Mouse (Mus musculus): ENCODE measurements around the gene Eprs. TPM values are rescaled to one million over a fixed set of nuclear protein-coding genes. Genes with fewer than 3 reads are reported as not detected.

Gene Eprs
- polyA plus RNA-seq, 1 experiment: 15.3 TPM

DNA sequence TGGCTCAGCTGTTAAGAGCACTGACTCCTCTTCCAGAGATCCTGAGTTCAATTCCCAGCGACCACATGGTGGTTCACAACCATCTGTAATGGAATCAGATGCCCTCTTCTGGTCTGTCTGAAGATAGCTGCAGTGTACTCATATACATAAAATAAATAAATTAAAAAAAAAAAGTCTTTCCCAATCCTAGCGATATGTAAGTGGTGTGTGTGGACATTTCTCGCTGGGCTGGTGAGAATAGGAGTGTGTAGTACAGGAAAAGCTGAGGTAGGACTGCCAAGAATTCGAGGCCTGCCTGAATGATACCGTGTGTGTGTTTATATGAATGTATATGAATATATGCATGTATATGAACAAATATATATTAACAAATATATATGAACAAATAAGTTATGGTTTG lies 31.5 kb upstream of the Eprs start:
- Histone ChIP-seq H3K27ac (ENCODE audit: control insufficient read depth, insufficient read depth, low read depth, low read length) (no peak overlapping the region), H3K4me1 (ENCODE audit: control insufficient read depth, insufficient read depth, low read length) (peaks cover 9% of the 10 kb centered on the region), H3K4me3 (ENCODE audit: control insufficient read depth, low read depth, low read length) (no peak overlapping the region), H3K27me3 (ENCODE audit: control insufficient read depth, insufficient read depth, low read length) (no peaks in the 10 kb centered on the region), H3K36me3 (ENCODE audit: control insufficient read depth, insufficient read depth, low read length) (no peaks in the 10 kb centered on the region)
- no peak for TF ChIP-seq CTCF (IDR thresholded peaks at IDR 0.05; ENCODE audit: control insufficient read depth, insufficient read depth, insufficient replicate concordance, low read depth, low read length)
- TF ChIP-seq POLR2A (IDR thresholded peaks at IDR 0.05; ENCODE audit: control insufficient read depth, low read depth, low read length): no peak

DNA sequence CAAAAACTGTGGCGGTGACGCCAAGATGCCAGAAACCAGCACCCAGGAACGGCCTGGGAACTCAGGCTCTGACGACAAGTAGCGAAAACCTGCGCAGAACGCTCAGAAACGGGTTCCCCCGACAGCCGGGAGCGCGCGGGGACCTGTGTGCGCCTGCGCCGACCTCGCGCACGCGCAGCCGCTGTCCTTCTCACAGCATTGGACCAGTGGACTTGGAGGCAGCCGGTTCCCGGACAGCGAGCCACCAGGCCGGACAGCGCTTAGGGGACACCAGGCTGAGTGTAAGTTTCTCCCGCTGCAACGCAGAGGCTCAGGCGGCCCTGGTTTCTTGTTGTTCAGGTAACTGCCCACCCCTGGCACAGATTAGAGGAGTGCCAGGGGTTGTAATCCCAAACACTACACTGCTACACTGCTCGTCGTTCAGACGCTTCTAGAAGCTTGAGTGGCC lies 30.8 kb upstream of the Eprs start, which contains the start of gene Bpnt1:
Bpnt1 (plus strand) TSS at position 167 of the 448 bp plus-strand sequence.
- TF ChIP-seq POLR2A (IDR thresholded peaks at IDR 0.05; ENCODE audit: control insufficient read depth, low read depth, low read length): peak; percentile 83
- TF ChIP-seq CTCF (IDR thresholded peaks at IDR 0.05; ENCODE audit: control insufficient read depth, insufficient read depth, insufficient replicate concordance, low read depth, low read length): no peak
- peak within 1 kb of the TSS; percentile 96 for H3K27ac ChIP-seq (ENCODE audit: control insufficient read depth, insufficient read depth, low read depth, low read length)
- H3K27me3 ChIP-seq (ENCODE audit: control insufficient read depth, insufficient read depth, low read length): no peaks in the 10 kb centered on the region
- peak within 1 kb of the TSS; percentile 100 for H3K4me3 ChIP-seq (ENCODE audit: control insufficient read depth, low read depth, low read length)
- no peaks in the 10 kb centered on the region for H3K36me3 ChIP-seq (ENCODE audit: control insufficient read depth, insufficient read depth, low read length)
- H3K4me1 ChIP-seq (ENCODE audit: control insufficient read depth, insufficient read depth, low read length): peaks cover 9% of the 10 kb centered on the region

DNA sequence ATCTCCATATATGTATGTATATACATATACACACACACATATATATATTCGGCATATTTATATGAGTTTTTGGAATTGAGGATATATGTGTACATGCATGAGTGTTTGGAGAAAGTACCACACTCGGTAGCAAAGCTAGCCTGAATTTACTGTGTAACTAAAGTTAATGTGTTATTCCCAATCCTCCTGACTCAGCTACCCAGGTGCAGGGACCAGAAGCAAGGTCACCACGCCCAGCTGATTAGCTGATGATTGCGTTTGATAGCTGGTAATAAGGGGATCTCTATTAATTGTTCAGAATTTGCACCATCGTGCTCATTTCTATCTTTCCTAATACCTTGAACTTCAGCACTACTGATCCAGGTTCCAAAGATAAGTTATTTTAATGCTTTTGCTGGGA lies 29.2 kb upstream of the Eprs start:
- Histone ChIP-seq H3K27ac (ENCODE audit: control insufficient read depth, insufficient read depth, low read depth, low read length) (no peak overlapping the region), H3K4me3 (ENCODE audit: control insufficient read depth, low read depth, low read length) (no peak overlapping the region), H3K36me3 (ENCODE audit: control insufficient read depth, insufficient read depth, low read length) (no peaks in the 10 kb centered on the region), H3K27me3 (ENCODE audit: control insufficient read depth, insufficient read depth, low read length) (no peaks in the 10 kb centered on the region), H3K4me1 (ENCODE audit: control insufficient read depth, insufficient read depth, low read length) (peaks cover 9% of the 10 kb centered on the region)
- no peak for TF ChIP-seq POLR2A (IDR thresholded peaks at IDR 0.05; ENCODE audit: control insufficient read depth, low read depth, low read length)
- no peak for TF ChIP-seq CTCF (IDR thresholded peaks at IDR 0.05; ENCODE audit: control insufficient read depth, insufficient read depth, insufficient replicate concordance, low read depth, low read length)

DNA sequence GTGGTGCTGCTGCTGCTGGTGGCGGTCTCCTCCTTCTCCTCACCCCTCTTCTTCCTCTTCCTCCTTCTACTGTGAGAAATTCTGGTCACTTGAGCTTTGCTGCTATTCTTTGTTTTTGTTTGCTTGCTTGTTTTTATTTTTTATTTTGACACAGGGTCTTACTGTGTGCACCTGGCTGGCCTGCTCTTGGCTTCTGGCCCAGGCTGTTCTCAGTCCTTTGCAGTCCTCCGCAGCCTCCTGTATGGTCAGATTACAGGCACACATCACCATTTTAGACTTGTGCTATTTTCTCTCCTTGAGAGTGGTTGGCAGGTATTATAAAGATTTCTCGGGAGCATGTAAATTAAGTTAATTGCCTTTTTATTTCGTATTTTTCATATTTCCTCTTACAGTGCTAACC lies 28.7 kb upstream of the Eprs start:
- Histone ChIP-seq H3K36me3 (ENCODE audit: control insufficient read depth, insufficient read depth, low read length) (no peaks in the 10 kb centered on the region), H3K27me3 (ENCODE audit: control insufficient read depth, insufficient read depth, low read length) (no peaks in the 10 kb centered on the region), H3K27ac (ENCODE audit: control insufficient read depth, insufficient read depth, low read depth, low read length) (no peak overlapping the region), H3K4me1 (ENCODE audit: control insufficient read depth, insufficient read depth, low read length) (peaks cover 9% of the 10 kb centered on the region), H3K4me3 (ENCODE audit: control insufficient read depth, low read depth, low read length) (no peak overlapping the region)
- TF ChIP-seq POLR2A (IDR thresholded peaks at IDR 0.05; ENCODE audit: control insufficient read depth, low read depth, low read length) (no peak), CTCF (IDR thresholded peaks at IDR 0.05; ENCODE audit: control insufficient read depth, insufficient read depth, insufficient replicate concordance, low read depth, low read length) (no peak)

DNA sequence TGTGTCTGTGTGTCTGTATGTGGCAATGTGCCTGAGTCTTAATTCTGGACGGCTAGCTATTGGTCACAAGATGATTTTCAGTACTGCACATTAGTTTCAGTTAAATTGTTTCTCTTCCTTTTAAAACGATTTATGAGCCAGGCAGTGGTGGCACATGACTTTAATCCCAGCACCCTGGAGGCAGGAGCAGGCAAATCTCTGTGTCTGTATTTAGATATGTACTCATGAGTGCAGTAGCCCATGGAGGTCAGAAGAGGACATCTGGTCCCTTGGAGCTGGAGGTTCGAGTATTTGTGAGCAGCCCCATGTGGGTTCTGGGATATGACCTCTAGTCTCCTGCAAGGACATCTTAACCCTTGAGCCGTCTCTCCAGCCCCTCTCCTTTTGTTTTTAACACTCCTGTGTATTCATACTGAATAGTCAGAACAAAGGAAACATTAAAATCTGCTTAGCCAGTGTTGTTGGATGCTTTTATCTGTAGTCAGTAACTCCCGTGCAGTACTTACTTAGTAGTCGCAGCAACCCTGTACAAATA lies 27.5 kb upstream of the Eprs start:
- no peaks in the 10 kb centered on the region for H3K36me3 ChIP-seq (ENCODE audit: control insufficient read depth, insufficient read depth, low read length)
- TF ChIP-seq POLR2A (IDR thresholded peaks at IDR 0.05; ENCODE audit: control insufficient read depth, low read depth, low read length) (no peak), CTCF (IDR thresholded peaks at IDR 0.05; ENCODE audit: control insufficient read depth, insufficient read depth, insufficient replicate concordance, low read depth, low read length) (no peak)
- H3K4me1 ChIP-seq (ENCODE audit: control insufficient read depth, insufficient read depth, low read length): peaks cover 5% of the 10 kb centered on the region
- H3K4me3 ChIP-seq (ENCODE audit: control insufficient read depth, low read depth, low read length): no peak overlapping the region
- no peaks in the 10 kb centered on the region for H3K27me3 ChIP-seq (ENCODE audit: control insufficient read depth, insufficient read depth, low read length)
- no peak overlapping the region for H3K27ac ChIP-seq (ENCODE audit: control insufficient read depth, insufficient read depth, low read depth, low read length)

DNA sequence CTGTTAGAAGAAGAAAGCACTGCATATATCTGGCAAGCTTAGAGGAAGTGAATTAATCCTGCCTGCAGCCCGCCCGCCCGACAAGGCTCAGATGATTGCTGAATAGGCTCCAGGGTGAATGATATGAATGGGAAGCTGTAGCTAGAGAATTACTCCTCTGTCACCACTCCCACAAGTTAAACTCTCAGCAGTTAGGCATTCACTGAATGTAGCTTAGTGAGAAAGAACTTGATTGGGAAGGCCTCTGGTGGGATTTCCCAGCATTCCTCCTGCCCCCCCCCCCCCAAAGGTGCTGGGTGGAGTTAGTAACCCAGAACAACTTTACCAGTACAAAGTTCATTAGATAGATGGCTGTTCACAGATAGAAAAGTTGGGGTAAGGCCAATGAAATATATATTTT lies 26.3 kb upstream of the Eprs start:
- Histone ChIP-seq H3K4me3 (ENCODE audit: control insufficient read depth, low read depth, low read length) (no peak overlapping the region), H3K4me1 (ENCODE audit: control insufficient read depth, insufficient read depth, low read length) (peaks cover 5% of the 10 kb centered on the region), H3K36me3 (ENCODE audit: control insufficient read depth, insufficient read depth, low read length) (no peaks in the 10 kb centered on the region), H3K27me3 (ENCODE audit: control insufficient read depth, insufficient read depth, low read length) (no peaks in the 10 kb centered on the region), H3K27ac (ENCODE audit: control insufficient read depth, insufficient read depth, low read depth, low read length) (no peak overlapping the region)
- TF ChIP-seq POLR2A (IDR thresholded peaks at IDR 0.05; ENCODE audit: control insufficient read depth, low read depth, low read length): no peak
- no peak for TF ChIP-seq CTCF (IDR thresholded peaks at IDR 0.05; ENCODE audit: control insufficient read depth, insufficient read depth, insufficient replicate concordance, low read depth, low read length)

DNA sequence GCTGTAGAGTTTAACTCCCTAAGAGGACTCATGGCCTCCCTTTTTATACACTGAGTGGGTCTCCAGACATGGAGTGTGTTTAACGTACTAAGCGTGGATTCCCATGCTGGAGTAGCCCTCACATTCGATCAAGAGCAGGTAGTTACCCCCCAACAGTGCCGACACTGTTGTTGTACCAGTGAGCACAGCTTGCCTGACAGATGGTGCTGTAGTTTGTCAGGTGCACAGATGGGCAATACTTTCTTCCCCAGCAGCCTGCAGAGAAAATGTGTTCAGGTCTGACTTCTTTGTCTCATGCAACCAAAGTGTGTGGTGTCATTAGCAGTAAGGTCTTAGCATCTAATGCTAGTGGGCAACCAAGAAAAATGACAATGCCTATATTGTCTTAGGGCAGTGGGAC lies 20.4 kb upstream of the Eprs start:
- Histone ChIP-seq H3K36me3 (ENCODE audit: control insufficient read depth, insufficient read depth, low read length) (peaks cover 2% of the 10 kb centered on the region), H3K4me3 (ENCODE audit: control insufficient read depth, low read depth, low read length) (no peak overlapping the region), H3K4me1 (ENCODE audit: control insufficient read depth, insufficient read depth, low read length) (no peaks in the 10 kb centered on the region), H3K27me3 (ENCODE audit: control insufficient read depth, insufficient read depth, low read length) (no peaks in the 10 kb centered on the region), H3K27ac (ENCODE audit: control insufficient read depth, insufficient read depth, low read depth, low read length) (no peak overlapping the region)
- TF ChIP-seq CTCF (IDR thresholded peaks at IDR 0.05; ENCODE audit: control insufficient read depth, insufficient read depth, insufficient replicate concordance, low read depth, low read length): no peak
- TF ChIP-seq POLR2A (IDR thresholded peaks at IDR 0.05; ENCODE audit: control insufficient read depth, low read depth, low read length): no peak

Data from testis, adult 2 months (tissue).